Mouse (Mus musculus): ENCODE measurements around the gene Tmem52. TPM values are rescaled to one million over a fixed set of nuclear protein-coding genes. Genes with fewer than 3 reads are reported as not detected.
A peak's percentile ranks its signal among the peaks of the same experiment; 100 is the strongest.

Gene Tmem52
- polyA plus RNA-seq, 1 experiment, result 14.7 TPM

DNA sequence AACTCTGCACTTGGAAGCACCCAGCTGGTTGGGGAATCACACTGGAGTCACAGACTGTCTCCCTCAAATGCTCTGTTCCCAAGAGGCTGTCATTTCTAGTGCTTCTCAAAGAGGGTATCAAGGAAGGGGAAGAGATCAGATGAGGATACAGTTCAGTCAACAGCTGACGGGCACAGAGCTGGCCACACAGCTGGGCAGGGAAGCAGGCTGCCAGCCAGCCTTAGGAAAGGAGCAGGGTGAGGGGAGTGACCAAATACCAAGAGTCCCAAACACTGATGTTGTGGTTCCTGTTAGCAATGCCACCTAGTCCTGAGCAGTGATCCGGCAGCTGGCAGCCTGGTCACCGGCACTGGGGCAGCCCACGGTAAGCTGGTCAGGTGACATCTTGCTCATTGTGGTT lies 4.9 kb upstream of the Tmem52 start:
- Histone ChIP-seq H3K4me3 (ENCODE audit: insufficient read depth, low read depth, low read length) (no peak overlapping the region), H3K27ac (ENCODE audit: insufficient read depth, low read depth, low read length) (no peak overlapping the region), H3K27me3 (replicated peaks; ENCODE audit: control insufficient read depth, insufficient read depth, low read length) (no peaks in the 10 kb centered on the region), H3K4me1 (ENCODE audit: control insufficient read depth, insufficient read depth, low read length) (peaks cover under 1% of the 10 kb centered on the region; the same call in 1 of the 2 replicates), H3K36me3 (ENCODE audit: control insufficient read depth, insufficient read depth, low read length) (no peaks in the 10 kb centered on the region)
- no peak for DNase-seq
- 75% methylated on average over 4 of the region's 4 CpGs for WGBS
- TF ChIP-seq CTCF (conservative IDR thresholded peaks at IDR 0.05; ENCODE audit: insufficient read depth, insufficient read length, low read depth, low read length) (no peak), POLR2A (IDR thresholded peaks at IDR 0.05; ENCODE audit: low read depth, low read length) (no peak)

DNA sequence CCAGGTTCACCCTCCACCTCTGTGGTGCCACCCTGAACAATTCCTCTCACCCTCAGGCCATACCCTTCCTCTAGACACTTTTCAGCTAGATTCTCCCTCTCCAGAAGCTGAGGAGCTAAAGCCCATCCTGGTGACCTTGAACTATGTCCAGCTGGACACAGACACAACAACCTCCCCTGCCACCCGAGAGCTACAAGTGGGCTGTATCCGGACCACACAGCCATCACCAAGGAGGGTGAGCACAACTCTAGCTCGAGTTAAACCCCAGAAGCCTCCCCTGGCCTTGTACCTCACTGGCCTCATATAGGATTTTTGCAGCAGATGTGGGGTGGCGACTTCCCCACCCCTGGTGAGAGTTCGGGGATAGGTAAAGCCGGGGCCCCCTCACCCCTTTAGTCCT lies 3.3 kb upstream of the Tmem52 start:
- WGBS, result 73% methylated on average over 6 of the region's 6 CpGs
- DNase-seq, result no peak
- Histone ChIP-seq H3K36me3 (ENCODE audit: control insufficient read depth, insufficient read depth, low read length) (no peaks in the 10 kb centered on the region), H3K27ac (ENCODE audit: insufficient read depth, low read depth, low read length) (no peak overlapping the region), H3K4me1 (ENCODE audit: control insufficient read depth, insufficient read depth, low read length) (peaks cover 5% of the 10 kb centered on the region; the same call in 1 of the 2 replicates), H3K27me3 (replicated peaks; ENCODE audit: control insufficient read depth, insufficient read depth, low read length) (no peaks in the 10 kb centered on the region), H3K4me3 (ENCODE audit: insufficient read depth, low read depth, low read length) (no peak overlapping the region)
- no peak for TF ChIP-seq POLR2A (IDR thresholded peaks at IDR 0.05; ENCODE audit: low read depth, low read length)
- no peak for TF ChIP-seq CTCF (conservative IDR thresholded peaks at IDR 0.05; ENCODE audit: insufficient read depth, insufficient read length, low read depth, low read length)

DNA sequence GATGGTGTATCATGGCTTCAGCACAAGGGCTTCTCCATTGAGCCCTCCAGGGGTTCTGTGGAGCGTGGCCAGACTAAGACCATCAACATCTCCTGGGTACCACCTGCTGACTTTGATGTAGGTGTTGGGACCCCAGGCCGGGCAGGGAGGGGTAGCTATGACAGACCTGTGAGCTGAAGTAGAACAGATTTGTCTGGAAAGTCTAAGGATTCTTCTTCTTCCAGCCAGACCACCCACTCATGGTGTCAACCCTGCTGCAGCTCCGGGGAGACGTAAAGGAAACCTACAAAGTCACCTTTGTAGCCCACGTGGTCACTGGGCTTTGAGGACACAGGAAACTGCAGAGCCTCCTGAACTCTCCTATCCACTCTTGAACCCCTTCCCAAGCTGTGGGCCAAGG lies 2.8 kb upstream of the Tmem52 start:
- no peak overlapping the region for H3K27ac ChIP-seq (ENCODE audit: insufficient read depth, low read depth, low read length)
- 86% methylated on average over 5 of the region's 5 CpGs for WGBS
- H3K4me1 ChIP-seq (ENCODE audit: control insufficient read depth, insufficient read depth, low read length), result peaks cover 5% of the 10 kb centered on the region; the same call in 1 of the 2 replicates
- TF ChIP-seq POLR2A (IDR thresholded peaks at IDR 0.05; ENCODE audit: low read depth, low read length) (no peak), CTCF (conservative IDR thresholded peaks at IDR 0.05; ENCODE audit: insufficient read depth, insufficient read length, low read depth, low read length) (no peak)
- no peaks in the 10 kb centered on the region for H3K36me3 ChIP-seq (ENCODE audit: control insufficient read depth, insufficient read depth, low read length)
- no peak for DNase-seq
- no peaks in the 10 kb centered on the region for H3K27me3 ChIP-seq (replicated peaks; ENCODE audit: control insufficient read depth, insufficient read depth, low read length)
- no peak overlapping the region for H3K4me3 ChIP-seq (ENCODE audit: insufficient read depth, low read depth, low read length)

DNA sequence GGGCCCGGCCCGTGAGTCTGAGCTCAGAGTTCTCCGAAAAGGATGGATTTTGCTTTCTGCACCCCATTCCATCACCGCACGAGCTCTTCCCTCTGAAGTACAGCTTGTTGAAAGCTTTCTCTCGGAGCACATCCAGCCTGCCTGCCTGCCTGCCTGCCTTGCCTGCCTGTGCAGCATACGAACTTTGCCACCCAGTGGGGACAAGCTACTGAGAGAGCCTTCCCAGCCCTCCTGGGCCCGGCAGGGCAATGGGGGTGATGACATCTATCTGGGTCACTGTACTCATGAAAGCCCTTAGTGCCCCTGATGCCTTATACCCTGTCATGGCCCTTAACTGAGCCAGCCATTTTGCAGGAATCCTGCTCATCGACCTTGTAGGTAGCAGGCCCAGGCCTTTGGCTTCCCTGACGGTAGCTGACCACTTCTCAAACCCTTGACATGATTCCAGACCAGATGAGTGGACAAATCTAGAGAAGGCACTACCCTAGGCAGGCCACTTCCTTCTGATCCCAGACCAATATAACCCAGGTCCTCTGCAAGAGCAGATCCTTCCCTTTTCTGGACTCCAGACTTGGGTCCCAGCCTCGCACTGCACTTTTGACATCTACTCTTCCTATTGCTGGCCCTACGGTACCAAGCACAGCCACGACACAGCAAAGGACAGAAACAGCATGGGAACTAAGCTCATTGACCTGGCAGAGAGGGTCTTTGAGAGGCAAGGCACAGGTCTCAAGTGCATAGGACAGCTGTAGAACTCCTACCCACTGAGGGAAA lies 1.5 kb upstream of the Tmem52 start:
- Histone ChIP-seq H3K36me3 (ENCODE audit: control insufficient read depth, insufficient read depth, low read length) (no peaks in the 10 kb centered on the region), H3K27me3 (replicated peaks; ENCODE audit: control insufficient read depth, insufficient read depth, low read length) (no peaks in the 10 kb centered on the region), H3K27ac (ENCODE audit: insufficient read depth, low read depth, low read length) (no peak overlapping the region), H3K4me1 (ENCODE audit: control insufficient read depth, insufficient read depth, low read length) (peaks cover 5% of the 10 kb centered on the region; the same call in 1 of the 2 replicates), H3K4me3 (ENCODE audit: insufficient read depth, low read depth, low read length) (no peak overlapping the region)
- WGBS, result 87% methylated on average over 13 of the region's 13 CpGs
- no peak for DNase-seq
- TF ChIP-seq POLR2A (IDR thresholded peaks at IDR 0.05; ENCODE audit: low read depth, low read length) (no peak), CTCF (conservative IDR thresholded peaks at IDR 0.05; ENCODE audit: insufficient read depth, insufficient read length, low read depth, low read length) (no peak)

DNA sequence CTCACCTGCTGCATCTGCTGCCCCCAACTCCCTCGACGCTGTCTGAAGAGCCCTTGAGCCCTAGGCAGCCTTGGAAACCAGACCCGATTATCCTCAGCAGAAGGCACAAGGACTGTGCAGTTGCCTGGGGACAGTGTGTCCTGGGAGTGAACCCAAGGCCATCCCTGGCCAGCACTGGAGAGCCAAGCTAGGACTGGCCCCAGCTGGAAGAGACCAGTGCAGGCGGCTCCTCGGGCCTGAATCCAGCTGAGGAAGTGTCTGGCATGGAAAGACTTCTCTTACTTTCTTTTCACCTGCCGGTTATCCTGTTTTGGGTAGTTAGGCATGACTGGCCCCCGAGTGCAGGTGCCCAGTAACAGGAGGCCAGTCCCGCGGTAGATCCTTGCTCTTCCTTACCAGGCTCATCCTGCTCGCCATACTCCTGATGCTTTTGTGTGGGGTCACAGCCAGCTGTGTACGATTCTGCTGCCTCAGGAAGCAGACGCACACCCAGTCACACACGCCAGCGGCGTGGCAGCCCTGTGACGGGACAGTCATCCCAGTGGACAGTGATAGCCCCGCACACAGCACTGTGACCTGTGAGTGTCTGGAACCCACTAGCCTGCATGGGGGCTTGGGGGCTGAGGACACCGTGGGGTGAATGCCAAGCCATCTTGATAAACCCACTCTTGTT lies 812 bp downstream of the Tmem52 start:
- Histone ChIP-seq H3K27me3 (replicated peaks; ENCODE audit: control insufficient read depth, insufficient read depth, low read length) (no peaks in the 10 kb centered on the region), H3K4me1 (ENCODE audit: control insufficient read depth, insufficient read depth, low read length) (peaks cover 5% of the 10 kb centered on the region; the same call in 1 of the 2 replicates), H3K27ac (ENCODE audit: insufficient read depth, low read depth, low read length) (peak overlapping the region; percentile 49; the same call in 1 of the 2 replicates), H3K36me3 (ENCODE audit: control insufficient read depth, insufficient read depth, low read length) (no peaks in the 10 kb centered on the region), H3K4me3 (ENCODE audit: insufficient read depth, low read depth, low read length) (peak overlapping the region; percentile 35; the same call in 1 of the 2 replicates)
- DNase-seq, result peak; percentile 68
- TF ChIP-seq CTCF (conservative IDR thresholded peaks at IDR 0.05; ENCODE audit: insufficient read depth, insufficient read length, low read depth, low read length) (no peak), POLR2A (IDR thresholded peaks at IDR 0.05; ENCODE audit: low read depth, low read length) (no peak)
- 73% methylated on average over 18 of the region's 18 CpGs for WGBS

DNA sequence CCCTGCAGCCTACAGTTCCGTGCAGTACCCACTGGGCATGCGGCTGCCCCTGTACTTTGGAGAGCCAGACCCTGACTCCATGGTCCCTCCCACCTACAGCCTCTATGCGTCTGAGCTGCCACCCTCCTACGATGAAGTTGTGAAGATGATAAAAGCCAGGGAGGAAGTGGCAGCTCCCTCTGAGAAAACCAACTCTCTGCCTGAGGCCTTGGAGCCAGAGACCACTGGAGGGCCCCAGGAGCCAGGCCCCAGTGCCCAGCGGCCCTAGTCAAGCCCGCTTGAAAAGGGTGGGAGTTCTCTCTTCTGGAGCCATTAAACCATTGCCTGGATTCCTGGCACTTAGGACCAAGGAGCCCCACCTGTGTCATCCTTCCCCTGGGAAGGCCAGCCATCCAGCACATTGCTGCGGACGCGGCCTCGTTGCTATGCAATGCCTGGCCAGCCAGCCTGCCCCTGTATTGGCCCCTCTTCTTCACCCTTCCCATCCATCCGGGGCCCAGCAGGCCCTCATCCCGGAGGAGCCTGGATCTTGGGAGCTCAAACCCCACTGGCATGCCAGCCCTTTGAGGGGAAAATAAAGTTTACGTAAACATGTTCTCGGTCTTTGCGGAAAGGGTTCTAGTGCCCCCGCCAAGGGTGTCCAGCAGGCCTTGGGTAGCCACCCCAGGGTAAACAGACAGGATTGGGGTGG lies 1.5 kb downstream of the Tmem52 start:
- Histone ChIP-seq H3K4me1 (ENCODE audit: control insufficient read depth, insufficient read depth, low read length) (peaks cover 5% of the 10 kb centered on the region; the same call in 1 of the 2 replicates), H3K27me3 (replicated peaks; ENCODE audit: control insufficient read depth, insufficient read depth, low read length) (no peaks in the 10 kb centered on the region), H3K27ac (ENCODE audit: insufficient read depth, low read depth, low read length) (no peak overlapping the region), H3K36me3 (ENCODE audit: control insufficient read depth, insufficient read depth, low read length) (no peaks in the 10 kb centered on the region), H3K4me3 (ENCODE audit: insufficient read depth, low read depth, low read length) (no peak overlapping the region)
- TF ChIP-seq CTCF (conservative IDR thresholded peaks at IDR 0.05; ENCODE audit: insufficient read depth, insufficient read length, low read depth, low read length), result no peak
- no peak for DNase-seq
- WGBS, result 86% methylated on average over 16 of the region's 16 CpGs

DNA sequence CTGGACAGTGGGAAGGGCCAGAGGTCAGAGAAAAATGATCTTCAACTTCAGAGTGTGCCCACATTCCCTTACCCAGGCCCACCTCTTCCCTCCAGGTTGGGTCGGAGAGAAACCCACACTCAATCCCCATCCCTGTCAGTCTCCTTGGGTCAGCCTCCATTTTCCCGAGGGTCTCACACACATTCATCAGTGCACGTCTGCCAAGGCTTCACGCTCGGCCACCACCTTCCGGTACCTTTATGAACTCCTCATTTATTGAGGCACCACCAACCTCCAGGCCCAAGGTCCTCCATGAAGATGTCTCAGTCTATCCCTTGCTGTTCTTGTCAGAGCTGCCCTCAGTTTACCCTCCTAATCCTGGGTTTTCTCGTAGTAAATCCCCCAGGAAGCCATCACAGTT lies 2.1 kb downstream of the Tmem52 start:
- DNase-seq, result no peak
- H3K4me1 ChIP-seq (ENCODE audit: control insufficient read depth, insufficient read depth, low read length), result peaks cover 5% of the 10 kb centered on the region; the same call in 1 of the 2 replicates
- WGBS, result 89% methylated on average over 7 of the region's 7 CpGs
- H3K4me3 ChIP-seq (ENCODE audit: insufficient read depth, low read depth, low read length), result no peak overlapping the region
- no peaks in the 10 kb centered on the region for H3K27me3 ChIP-seq (replicated peaks; ENCODE audit: control insufficient read depth, insufficient read depth, low read length)
- H3K27ac ChIP-seq (ENCODE audit: insufficient read depth, low read depth, low read length), result no peak overlapping the region
- TF ChIP-seq POLR2A (IDR thresholded peaks at IDR 0.05; ENCODE audit: low read depth, low read length), result no peak
- H3K36me3 ChIP-seq (ENCODE audit: control insufficient read depth, insufficient read depth, low read length), result no peaks in the 10 kb centered on the region

Measured in kidney, adult 2 months (tissue).